Mouse (Mus musculus) mouse trophoblast stem cell (cell line): ENCODE measurements at regions not wholly inside any gene's neighbourhood (a gene's known extent, or its start where the extent isn't known, plus 50 kb on each side); places are given as distances from the start of the nearest gene placed in this dataset.

Experiments used
- in situ Hi-C, 2 experiments: fragments of 300-500 bp; cut with MseI, MboI; formaldehyde crosslinking; loops; 2 replicates in 1 of 2; 3 replicates in 1 of 2; pipeline ENCODE4 v1.15.1; 2025

GRCm38 (mm10) chr13:31393421-31394215, 162.3 kb upstream of the Foxq1 start:
- in situ Hi-C loops: no loop called here

DNA sequence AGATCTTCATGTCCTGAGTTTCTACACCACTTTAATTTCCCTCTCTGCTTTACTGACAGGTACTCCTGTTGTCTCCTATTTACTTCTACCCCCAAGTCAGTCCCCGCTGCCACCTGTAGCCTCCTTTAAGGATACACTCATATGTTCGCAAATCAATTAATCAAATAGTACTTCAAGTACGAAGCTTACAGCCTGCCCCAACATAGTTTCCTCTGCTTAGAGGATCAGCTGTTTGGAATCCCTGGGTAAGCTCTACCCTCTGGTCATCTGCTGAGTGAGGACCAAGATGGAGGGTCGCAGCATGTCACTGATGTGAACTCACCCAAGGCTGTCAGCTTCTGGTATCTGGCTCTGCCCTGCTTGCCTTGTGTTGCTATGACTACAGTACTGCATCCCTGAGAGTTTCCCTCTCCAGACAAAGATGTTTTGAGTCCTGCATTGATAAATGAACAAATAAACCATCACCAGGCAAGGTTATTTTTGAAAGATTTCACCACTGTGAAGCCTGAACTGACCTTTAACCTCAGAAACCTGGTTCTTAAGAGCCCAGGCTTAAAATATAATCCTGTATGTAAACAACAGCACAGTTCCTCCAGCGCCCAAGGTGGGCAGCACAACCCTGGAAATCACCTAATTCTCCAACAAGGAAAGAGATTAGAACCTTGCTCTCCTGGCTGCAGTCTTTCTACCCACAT, 159.6 kb upstream of the Foxq1 start:
- in situ Hi-C loops: no loop called here

DNA sequence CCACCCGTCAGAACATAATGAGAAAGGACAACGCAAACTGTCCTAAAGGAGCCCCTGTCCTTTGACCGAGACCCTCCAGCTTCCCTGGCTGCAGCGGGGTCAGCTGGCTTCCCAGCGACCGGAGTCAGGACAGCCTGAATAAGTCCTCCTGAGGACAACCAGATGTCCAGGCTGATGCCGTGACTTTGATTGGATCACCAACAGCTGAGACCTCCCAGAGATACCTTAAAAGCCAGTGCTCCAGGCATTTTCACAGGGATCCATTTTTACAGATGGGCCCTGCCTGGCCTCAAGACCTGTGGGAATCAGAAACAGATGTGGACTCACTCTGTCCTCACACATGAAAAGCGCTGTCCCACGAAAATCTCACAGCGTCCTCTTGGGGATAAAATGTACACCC, 158.7 kb upstream of the Foxq1 start:
- in situ Hi-C loops: no loop called here

- in situ Hi-C loops: no loop called here
These were observed 155.5 kb upstream of the Foxq1 start for GRCm38 (mm10) chr13:31400401-31400800.

- in situ Hi-C loops: no loop called here
These were observed 150.6 kb upstream of the Foxq1 start for GRCm38 (mm10) chr13:31405312-31405711.

- in situ Hi-C loops: no loop called here
These were observed 147.4 kb upstream of the Foxq1 start for GRCm38 (mm10) chr13:31408439-31409122.

DNA sequence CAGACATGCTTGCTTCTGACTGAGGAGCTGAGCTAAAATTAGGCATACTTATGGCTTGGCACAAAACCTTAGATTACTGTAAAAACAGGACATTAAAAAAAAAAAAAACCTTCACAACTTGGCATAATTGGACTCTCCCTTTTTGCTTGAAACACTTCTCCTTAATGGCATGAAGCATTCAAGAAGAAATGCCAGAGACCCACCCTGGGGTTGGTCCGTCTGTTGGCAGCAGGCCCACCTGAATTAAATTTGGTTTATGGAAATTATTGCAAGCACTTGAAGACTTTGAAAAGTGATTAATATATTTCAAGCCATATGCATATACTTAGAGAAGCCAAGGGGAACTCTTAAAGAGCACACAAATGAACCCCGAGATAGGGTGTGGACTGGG, 146.8 kb upstream of the Foxq1 start:
- in situ Hi-C loops: no loop called here

DNA sequence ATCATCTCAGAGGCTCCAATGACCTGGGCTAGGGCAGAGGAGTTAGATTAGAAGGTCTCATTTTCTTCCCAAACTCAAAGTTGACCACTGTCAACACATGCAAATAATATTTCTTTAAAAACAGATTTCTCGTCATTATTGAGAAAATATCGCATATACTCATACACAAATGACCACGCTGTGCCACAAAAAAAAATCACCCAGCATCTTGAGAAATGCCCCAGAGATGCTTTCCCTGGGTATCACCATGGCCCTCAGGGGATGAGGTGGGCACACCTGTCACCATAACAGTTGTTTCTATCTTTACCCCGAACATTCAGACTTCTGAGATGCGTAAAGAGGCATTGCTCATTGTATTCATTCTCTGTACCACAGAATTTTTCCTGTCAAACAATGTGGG, 134.4 kb upstream of the Foxq1 start:
- in situ Hi-C loops: no loop called here

DNA sequence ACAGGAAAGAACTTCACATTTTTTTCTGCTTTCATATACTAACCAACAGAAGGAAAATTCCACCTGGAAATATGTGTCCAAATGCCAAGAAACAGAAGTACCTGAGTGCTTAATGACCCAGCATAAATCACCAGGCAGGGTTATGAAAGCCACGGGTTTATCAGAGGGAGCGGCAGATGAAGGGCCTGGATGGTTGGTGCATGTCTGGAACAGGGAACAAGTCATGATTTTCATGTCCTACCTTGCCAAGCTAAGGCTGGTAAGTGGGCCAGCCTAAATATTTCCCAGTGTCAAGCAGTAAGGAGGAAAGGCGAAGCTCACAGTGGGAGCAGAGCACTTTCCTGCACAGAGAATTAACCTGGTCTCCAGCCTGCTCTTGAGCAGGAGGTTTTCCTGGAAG, 132.3 kb upstream of the Foxq1 start:
- in situ Hi-C loops: no loop called here

DNA sequence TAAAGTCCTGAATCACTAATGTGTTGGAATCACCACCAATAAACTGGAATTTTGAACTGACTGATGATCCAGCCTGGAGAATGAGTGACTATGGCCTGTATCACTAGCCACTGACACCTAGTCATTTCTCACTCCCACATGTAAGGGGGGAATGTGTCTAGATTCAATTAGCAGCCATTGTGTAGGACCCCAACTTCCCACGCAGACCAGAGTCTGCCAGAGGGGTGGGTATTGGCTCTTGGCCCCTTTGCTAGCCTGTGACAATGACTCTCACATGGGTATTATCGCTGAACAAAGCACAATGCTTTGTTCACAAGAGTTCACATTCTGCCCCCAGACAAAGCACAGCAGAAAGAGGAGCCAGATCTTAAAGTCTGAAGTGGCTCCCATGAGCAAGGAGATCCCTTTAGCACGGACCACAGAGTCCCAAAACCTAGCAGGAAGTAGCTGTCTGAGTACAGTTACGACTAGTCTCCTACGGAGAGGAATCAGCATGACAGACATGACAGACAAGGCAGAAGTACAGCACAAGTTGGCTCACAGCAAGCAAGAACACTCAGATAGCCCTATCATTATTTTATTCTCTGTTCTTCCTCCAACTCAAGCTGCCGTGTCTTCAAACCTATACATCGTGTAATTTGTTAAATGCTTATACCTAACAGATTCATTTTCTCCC, 130.0 kb upstream of the Foxq1 start:
- in situ Hi-C loops: no loop called here

- in situ Hi-C loops: no loop called here
These were observed 119.5 kb upstream of the Foxq1 start for GRCm38 (mm10) chr13:31436434-31436833.

DNA sequence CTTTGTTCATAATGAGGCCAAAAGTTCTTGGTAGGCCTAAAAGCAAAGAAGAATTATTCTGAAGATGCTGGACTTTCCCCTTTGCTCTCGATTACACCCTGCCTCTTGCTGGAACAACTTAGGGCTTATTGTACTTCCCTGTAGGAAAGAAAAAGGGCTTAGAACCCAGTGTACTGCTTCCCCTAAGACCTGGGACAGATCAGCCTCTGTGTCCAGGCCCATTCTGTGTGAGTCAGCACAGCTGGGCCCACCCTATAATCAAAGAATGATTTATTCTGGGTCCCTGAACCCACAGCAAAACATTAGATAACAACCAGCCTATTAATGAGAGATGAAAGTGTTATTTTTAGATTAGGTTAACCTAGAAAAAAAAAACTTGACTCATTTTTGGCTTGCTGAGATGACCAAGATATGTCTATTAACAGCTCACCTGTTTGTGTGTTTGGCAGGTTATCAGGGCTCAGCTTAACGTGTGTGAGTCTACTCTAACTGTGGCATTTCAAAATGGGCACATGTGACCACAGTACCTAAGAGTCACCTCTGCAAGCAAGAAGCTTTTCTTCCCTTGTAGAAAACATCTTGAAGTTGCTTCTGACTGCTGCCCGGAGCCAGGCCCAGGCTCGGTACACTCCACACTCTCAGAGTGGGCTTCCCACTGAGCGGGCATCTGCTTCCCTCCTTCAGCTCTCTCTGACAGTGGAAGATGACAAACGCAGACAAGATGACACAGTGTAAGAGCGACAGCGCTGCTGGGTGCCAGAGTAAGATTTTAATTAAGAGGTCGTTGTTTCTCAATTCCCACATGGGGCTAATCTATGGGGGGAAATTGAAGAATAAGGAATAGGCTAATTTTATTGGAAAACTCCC, 115.9 kb upstream of the Foxq1 start:
- in situ Hi-C loops: no loop called here

DNA sequence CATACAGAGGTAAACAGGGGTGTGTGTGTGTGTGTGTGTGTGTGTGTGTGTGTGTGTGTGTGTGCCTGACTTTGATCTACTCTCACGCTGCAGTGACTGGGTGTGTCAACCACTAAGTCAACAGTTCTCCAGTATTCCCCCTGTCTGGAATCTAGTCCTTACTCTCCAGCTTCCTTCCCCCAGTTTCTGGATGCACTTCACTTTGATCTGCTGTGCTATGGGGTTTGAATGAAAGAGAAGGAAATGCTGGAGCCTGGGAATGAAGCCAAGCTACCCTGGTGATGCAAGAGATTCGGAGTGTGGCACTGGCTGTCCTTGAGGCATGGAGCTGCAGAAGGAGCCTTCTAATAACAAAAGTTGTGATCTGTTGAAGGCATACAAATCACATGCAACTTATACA, 97.1 kb upstream of the Foxq1 start:
- in situ Hi-C loops: no loop called here

DNA sequence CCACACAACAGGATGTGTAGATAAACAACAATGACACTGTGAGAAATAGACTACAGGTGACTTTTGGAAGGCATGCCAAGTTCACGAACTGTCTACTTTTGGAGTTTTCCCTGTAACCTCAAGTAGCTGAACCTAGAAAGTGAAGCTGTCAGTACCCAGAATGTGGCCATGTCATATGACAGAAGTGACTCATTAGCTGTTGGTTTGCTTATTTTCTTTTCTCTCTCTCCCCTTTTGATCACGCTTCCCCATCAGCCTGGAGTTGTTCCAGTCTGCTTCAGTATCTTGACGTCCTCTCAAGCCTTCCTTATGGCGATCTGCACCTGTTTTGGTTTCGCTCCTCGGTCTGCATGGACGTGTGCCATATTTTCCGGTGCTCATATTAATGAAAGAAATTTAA, 90.8 kb upstream of the Foxq1 start:
- in situ Hi-C loops: no loop called here

DNA sequence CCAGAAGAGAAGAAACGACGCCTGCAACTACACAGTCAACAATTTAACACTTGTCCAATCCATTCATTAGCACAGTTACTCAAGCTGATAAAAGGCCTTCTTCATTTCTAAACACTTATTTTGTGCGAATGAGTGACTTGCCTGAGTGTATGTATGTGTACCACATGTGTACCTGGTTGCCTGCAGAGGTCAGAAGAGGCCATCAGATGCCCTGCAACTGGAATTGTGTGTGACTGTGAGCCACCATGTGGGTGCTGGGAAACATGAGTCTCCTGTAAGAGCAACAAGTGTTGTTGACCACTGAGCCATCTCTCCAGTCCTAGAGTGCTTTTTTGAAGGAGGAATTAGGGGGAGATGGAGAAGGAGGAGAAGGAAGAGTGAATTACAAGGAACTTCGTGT, 90.2 kb upstream of the Foxq1 start:
- in situ Hi-C loops: no loop called here

- in situ Hi-C loops: no loop called here
These were observed 87.8 kb upstream of the Foxq1 start for GRCm38 (mm10) chr13:31468131-31468530.

DNA sequence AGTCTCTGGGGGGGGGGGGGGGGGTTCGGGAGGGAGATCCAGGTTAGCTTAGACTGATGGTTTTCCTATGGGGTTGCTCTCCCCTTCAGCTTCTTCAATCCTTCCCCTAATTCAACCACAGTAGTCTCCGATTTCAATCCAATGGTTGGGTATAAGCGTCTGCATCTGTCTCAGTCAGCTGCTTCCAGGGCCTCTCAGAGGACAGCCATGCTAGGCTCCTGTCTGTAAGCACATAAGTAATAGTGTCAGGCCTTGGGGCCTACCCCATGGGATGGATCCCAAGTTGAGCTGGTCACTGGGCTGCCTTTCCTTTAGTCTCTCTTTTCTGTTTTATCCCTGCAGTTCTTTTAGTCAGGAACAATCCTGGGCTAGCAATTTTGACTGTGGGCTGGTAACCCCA, 87.0 kb upstream of the Foxq1 start:
- in situ Hi-C loops: no loop called here

DNA sequence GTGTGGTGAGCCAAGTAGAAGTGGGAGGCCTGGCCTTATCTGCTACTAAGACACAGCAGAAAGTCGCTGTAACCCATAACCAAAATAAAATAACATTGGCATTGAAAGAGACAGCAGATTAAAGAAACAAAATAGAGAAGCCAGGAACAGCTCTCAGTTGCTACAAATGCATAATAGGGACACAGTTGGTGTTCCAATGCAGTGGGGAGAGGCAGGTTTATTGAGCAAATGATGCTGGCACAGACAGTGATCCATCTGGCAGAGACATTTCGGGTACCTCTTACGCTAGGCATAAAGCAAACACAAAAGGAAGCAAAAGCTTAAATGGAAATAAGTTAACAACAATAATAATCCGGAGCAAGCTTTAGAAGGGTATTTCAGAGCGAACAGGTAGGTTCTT, 83.6 kb upstream of the Foxq1 start:
- in situ Hi-C loops: no loop called here

- in situ Hi-C loops: no loop called here
These were observed 83.1 kb upstream of the Foxq1 start for GRCm38 (mm10) chr13:31472804-31473203.

- in situ Hi-C loops: no loop called here
These were observed 82.7 kb upstream of the Foxq1 start for GRCm38 (mm10) chr13:31473275-31473674.

- in situ Hi-C loops: no loop called here
These were observed 80.1 kb upstream of the Foxq1 start for GRCm38 (mm10) chr13:31475845-31476244.
